Mouse (Mus musculus): ENCODE results near the gene Gxylt2. TPM values are rescaled to one million over a fixed set of nuclear protein-coding genes. Genes with fewer than 3 reads are reported as not detected.
A peak's percentile ranks its signal among the peaks of the same experiment; 100 is the strongest.

Gene Gxylt2
- 6.6 and 6.9 TPM in 2 replicates for polyA plus RNA-seq (2014; fragmentation: Nextera tagmentation; extraction: Ambion mirVana)

DNA sequence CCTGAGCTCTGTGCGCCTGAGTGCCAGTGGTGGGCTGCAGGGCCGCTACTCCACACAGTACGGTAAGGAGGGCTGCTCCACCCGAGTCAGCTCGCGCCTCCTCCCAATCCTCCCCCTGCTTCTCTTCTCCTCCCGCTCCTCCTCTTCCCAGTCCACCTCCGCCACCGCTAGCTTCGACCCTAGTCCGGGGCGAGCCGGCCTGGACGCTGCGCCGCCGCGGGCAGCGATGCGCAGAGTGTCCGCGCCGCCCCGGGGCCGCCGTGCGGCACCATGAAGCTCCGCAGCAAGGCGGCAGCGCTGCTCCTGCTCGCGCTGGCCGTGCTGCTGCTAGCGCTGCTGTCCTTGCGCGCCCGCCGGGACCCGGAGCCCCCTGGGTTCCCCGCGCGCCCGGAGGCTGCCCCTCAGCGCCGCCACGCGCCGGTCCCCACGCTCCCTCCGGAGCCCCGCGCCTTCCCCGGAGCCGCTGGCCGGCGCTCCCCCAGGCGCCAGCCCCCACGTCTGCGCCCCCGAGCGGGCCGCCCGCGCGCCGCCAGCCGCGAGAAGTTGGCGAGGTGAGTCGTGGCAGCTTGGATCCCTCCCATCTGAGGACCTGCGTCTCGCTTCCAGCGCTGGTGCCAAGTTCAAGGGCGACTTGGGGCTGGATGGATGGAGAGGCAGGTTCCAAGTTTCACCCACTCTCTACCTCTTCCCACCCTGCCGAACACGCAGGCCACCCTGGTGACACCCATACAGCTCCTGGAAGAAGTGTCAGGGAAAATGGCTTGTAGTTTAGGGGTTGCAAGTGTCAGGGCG lies at the start of gene Gxylt2:
TSS of gene Gxylt2 (plus strand) at position 161 of the 792 bp plus-strand sequence.
- Histone ChIP-seq H3K4me2 (ENCODE audit: low read depth, low read length) (peak within 1 kb of the TSS; percentile 95), H3K4me3 (ENCODE audit: low read depth, low read length) (peak within 1 kb of the TSS; percentile 80), H3K27me3 (ENCODE audit: control insufficient read depth, insufficient read depth, low read length) (no peaks in the 10 kb centered on the region), H3K4me1 (ENCODE audit: control insufficient read depth, insufficient read depth, low read length) (peaks cover 2% of the 10 kb centered on the region; the same call in 1 of the 2 replicates), H3K27ac (replicated peaks; ENCODE audit: low read depth, low read length) (peak within 1 kb of the TSS; percentile 47), H3K9me3 (replicated peaks; ENCODE audit: control insufficient read depth, low read length) (no peaks in the 10 kb centered on the region), H3K9ac (replicated peaks; ENCODE audit: low read length) (peak within 1 kb of the TSS; percentile 83), H3K36me3 (replicated peaks; ENCODE audit: control insufficient read depth, insufficient read depth, low read depth, low read length) (no peaks in the 10 kb centered on the region)
- DNase-seq (ENCODE audit: low spot score) (peak; percentile 83), ATAC-seq (replicated peaks; ENCODE audit: insufficient number of reproducible peaks, low FRiP score, low TSS enrichment, low read depth) (peak; percentile 93)
- WGBS, result under 1% methylated on average over 66 of the region's 77 CpGs

DNA sequence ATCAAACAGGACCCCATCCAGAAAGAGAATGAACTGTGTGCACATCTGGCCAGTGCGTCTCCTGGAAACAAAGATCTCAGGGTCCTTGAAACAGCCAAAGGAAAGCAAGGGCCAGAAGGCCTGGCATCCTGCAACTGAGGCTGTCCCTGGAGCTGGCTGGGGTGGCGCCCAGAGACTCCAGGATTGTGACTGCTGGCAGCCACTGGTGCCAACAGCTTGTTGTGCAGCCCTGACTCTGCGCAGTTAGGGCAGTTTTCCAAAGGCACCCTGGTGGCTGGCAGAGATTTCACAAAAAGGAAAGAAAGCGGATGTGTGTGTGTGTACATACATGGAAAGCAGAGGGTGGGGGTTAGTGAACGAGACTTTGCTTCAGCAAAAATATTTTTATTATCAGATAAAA lies 44.1 kb upstream of the Gxylt2 start:
- Histone ChIP-seq H3K9ac (replicated peaks; ENCODE audit: low read length) (no peak overlapping the region), H3K36me3 (replicated peaks; ENCODE audit: control insufficient read depth, insufficient read depth, low read depth, low read length) (no peaks in the 10 kb centered on the region), H3K27ac (replicated peaks; ENCODE audit: low read depth, low read length) (no peak overlapping the region), H3K4me2 (ENCODE audit: low read depth, low read length) (no peak overlapping the region), H3K27me3 (ENCODE audit: control insufficient read depth, insufficient read depth, low read length) (no peaks in the 10 kb centered on the region), H3K9me3 (replicated peaks; ENCODE audit: control insufficient read depth, low read length) (no peaks in the 10 kb centered on the region), H3K4me3 (ENCODE audit: low read depth, low read length) (no peak overlapping the region), H3K4me1 (ENCODE audit: control insufficient read depth, insufficient read depth, low read length) (no peaks in the 10 kb centered on the region)
- no peak for DNase-seq (ENCODE audit: low spot score)
- ATAC-seq (replicated peaks; ENCODE audit: insufficient number of reproducible peaks, low FRiP score, low TSS enrichment, low read depth), result no peak
- 92% methylated on average over 5 of the region's 5 CpGs for WGBS

DNA sequence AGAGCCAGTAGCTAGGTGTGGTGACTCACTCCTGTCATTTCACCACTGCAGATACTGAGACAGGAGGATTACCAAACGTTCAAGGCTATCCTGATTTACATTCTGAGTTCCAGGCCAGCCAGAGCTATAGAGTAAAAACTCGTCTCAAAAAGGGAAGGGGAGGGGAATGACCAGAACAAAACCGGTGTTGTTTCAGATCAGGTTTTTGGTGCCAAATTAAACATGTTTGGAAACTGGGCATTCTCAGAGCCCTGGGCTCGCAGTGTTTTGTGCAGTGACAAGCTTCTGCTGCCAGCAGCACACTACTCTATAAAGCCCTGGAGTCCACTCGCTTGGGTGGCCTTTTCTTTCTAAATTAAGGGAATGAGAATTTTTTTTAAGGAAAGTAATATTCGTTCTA lies 42.3 kb upstream of the Gxylt2 start:
- WGBS, result 79% methylated on average over 6 of the region's 6 CpGs
- H3K9me3 ChIP-seq (replicated peaks; ENCODE audit: control insufficient read depth, low read length), result no peaks in the 10 kb centered on the region
- H3K4me2 ChIP-seq (ENCODE audit: low read depth, low read length), result no peak overlapping the region
- DNase-seq (ENCODE audit: low spot score), result no peak
- no peaks in the 10 kb centered on the region for H3K27me3 ChIP-seq (ENCODE audit: control insufficient read depth, insufficient read depth, low read length)
- no peaks in the 10 kb centered on the region for H3K4me1 ChIP-seq (ENCODE audit: control insufficient read depth, insufficient read depth, low read length)
- no peak overlapping the region for H3K9ac ChIP-seq (replicated peaks; ENCODE audit: low read length)
- no peak overlapping the region for H3K27ac ChIP-seq (replicated peaks; ENCODE audit: low read depth, low read length)
- no peak for ATAC-seq (replicated peaks; ENCODE audit: insufficient number of reproducible peaks, low FRiP score, low TSS enrichment, low read depth)
- H3K36me3 ChIP-seq (replicated peaks; ENCODE audit: control insufficient read depth, insufficient read depth, low read depth, low read length), result no peaks in the 10 kb centered on the region
- H3K4me3 ChIP-seq (ENCODE audit: low read depth, low read length), result no peak overlapping the region

DNA sequence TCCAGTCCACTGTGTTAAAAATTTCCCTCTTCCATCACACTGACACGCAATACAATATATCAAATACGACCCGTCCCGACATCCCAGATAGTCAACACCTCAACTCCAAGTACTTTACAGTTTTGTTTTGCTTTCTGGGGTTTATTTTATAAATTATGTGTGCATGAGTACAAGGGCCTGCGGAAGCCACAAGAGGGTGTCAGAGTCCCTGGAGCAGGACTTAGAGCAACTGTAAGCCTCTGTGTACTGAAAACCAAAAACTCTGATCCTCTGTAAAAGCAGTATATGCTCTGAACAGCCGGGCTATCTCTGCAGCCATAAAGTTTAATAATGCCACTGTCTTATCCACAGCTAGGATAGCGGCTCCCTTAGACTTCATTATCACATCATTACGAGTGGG lies 36.9 kb upstream of the Gxylt2 start:
- Histone ChIP-seq H3K9me3 (replicated peaks; ENCODE audit: control insufficient read depth, low read length) (no peaks in the 10 kb centered on the region), H3K4me1 (ENCODE audit: control insufficient read depth, insufficient read depth, low read length) (no peaks in the 10 kb centered on the region), H3K9ac (replicated peaks; ENCODE audit: low read length) (no peak overlapping the region), H3K36me3 (replicated peaks; ENCODE audit: control insufficient read depth, insufficient read depth, low read depth, low read length) (no peaks in the 10 kb centered on the region), H3K27me3 (ENCODE audit: control insufficient read depth, insufficient read depth, low read length) (no peaks in the 10 kb centered on the region), H3K27ac (replicated peaks; ENCODE audit: low read depth, low read length) (no peak overlapping the region), H3K4me2 (ENCODE audit: low read depth, low read length) (no peak overlapping the region), H3K4me3 (ENCODE audit: low read depth, low read length) (no peak overlapping the region)
- DNase-seq (ENCODE audit: low spot score), result no peak
- 90% methylated on average over 8 of the region's 8 CpGs for WGBS
- no peak for ATAC-seq (replicated peaks; ENCODE audit: insufficient number of reproducible peaks, low FRiP score, low TSS enrichment, low read depth)

DNA sequence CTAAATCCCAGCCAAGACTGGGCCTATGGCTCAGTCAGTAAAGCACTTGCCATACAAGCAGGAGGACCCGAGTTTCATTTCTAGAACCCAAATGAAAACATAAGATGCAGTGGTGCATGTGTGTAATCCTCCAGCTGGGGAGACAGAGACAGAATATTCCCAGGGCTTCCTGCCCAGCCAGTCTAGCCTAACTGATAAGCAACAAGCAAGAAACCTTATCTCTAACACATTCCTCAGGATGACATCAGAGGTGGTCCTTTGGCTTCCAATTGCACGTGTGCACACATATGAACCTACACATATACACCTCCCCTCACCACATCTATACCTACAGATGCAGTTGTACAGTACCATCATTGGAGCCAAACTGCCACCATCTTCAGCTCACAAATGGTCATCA lies 35.7 kb upstream of the Gxylt2 start:
- DNase-seq (ENCODE audit: low spot score) (no peak), ATAC-seq (replicated peaks; ENCODE audit: insufficient number of reproducible peaks, low FRiP score, low TSS enrichment, low read depth) (no peak)
- Histone ChIP-seq H3K27ac (replicated peaks; ENCODE audit: low read depth, low read length) (no peak overlapping the region), H3K27me3 (ENCODE audit: control insufficient read depth, insufficient read depth, low read length) (no peaks in the 10 kb centered on the region), H3K9me3 (replicated peaks; ENCODE audit: control insufficient read depth, low read length) (no peaks in the 10 kb centered on the region), H3K4me1 (ENCODE audit: control insufficient read depth, insufficient read depth, low read length) (no peaks in the 10 kb centered on the region), H3K4me2 (ENCODE audit: low read depth, low read length) (no peak overlapping the region), H3K36me3 (replicated peaks; ENCODE audit: control insufficient read depth, insufficient read depth, low read depth, low read length) (no peaks in the 10 kb centered on the region), H3K4me3 (ENCODE audit: low read depth, low read length) (no peak overlapping the region), H3K9ac (replicated peaks; ENCODE audit: low read length) (no peak overlapping the region)
- 69% methylated on average over 2 of the region's 2 CpGs for WGBS

DNA sequence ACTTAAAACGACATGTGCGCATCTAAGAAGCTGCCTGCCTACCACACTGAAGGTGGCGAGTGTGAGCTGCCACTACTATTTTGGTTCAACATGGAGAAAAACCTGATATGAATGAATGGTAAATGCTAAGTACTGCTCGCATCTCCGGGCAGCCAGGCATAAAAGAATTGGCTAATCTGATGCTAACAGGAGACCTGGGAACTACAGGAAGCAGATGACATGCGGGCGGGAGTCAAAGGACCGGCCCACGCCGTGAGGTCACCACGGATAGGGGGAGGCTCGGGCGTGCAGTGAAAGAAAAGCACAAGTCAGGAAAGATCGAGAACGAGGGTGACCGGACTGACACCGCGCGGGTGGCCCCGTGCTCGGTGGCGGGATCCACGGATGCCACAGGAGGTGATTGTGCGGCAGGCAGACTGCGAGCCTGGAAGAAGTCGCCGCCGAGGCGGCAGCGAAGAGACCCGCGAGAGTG lies 34.1 kb upstream of the Gxylt2 start:
- ATAC-seq (replicated peaks; ENCODE audit: insufficient number of reproducible peaks, low FRiP score, low TSS enrichment, low read depth) (peak; percentile 62; the same call in 1 of the 2 replicates), DNase-seq (ENCODE audit: low spot score) (peak; percentile 45)
- H3K4me1 ChIP-seq (ENCODE audit: control insufficient read depth, insufficient read depth, low read length), result no peaks in the 10 kb centered on the region
- no peaks in the 10 kb centered on the region for H3K36me3 ChIP-seq (replicated peaks; ENCODE audit: control insufficient read depth, insufficient read depth, low read depth, low read length)
- peak overlapping the region; percentile 92 for H3K4me2 ChIP-seq (ENCODE audit: low read depth, low read length)
- no peaks in the 10 kb centered on the region for H3K27me3 ChIP-seq (ENCODE audit: control insufficient read depth, insufficient read depth, low read length)
- H3K27ac ChIP-seq (replicated peaks; ENCODE audit: low read depth, low read length), result no peak overlapping the region
- H3K9ac ChIP-seq (replicated peaks; ENCODE audit: low read length), result peak overlapping the region; percentile 73
- WGBS, result 1% methylated on average over 32 of the region's 32 CpGs
- H3K4me3 ChIP-seq (ENCODE audit: low read depth, low read length), result peak overlapping the region; percentile 87
- H3K9me3 ChIP-seq (replicated peaks; ENCODE audit: control insufficient read depth, low read length), result no peaks in the 10 kb centered on the region

DNA sequence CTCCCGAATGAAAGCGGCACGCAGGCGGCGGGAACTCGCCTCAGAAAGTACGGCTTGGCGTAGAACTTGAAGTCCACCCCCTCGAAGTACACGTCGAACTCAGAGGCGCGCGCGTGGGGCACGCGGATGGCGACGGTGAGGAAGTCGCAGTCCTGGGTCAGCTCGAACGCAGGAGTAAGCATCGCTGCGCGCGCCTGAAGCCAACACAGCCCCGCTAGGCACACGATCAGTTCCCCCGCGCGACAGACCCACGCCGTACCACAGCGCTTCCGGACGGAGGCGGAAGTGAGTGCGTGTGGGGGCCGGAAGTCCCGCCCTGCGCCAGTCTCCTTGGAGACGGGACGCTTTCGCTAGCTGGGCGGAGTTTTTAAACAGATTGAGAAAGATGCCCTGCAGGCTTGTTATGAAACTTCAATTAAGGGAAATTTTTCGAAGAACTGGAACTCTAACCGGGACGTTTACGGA lies 33.6 kb upstream of the Gxylt2 start, which contains the start of gene Shq1:
TSS of gene Shq1 (minus strand) at position 278 of the 465 bp plus-strand sequence.
- H3K36me3 ChIP-seq (replicated peaks; ENCODE audit: control insufficient read depth, insufficient read depth, low read depth, low read length), result no peaks in the 10 kb centered on the region
- H3K4me1 ChIP-seq (ENCODE audit: control insufficient read depth, insufficient read depth, low read length), result no peaks in the 10 kb centered on the region
- H3K9ac ChIP-seq (replicated peaks; ENCODE audit: low read length), result peak within 1 kb of the TSS; percentile 73
- peak; percentile 92 for DNase-seq (ENCODE audit: low spot score)
- peak within 1 kb of the TSS; percentile 92 for H3K4me2 ChIP-seq (ENCODE audit: low read depth, low read length)
- under 1% methylated on average over 49 of the region's 49 CpGs for WGBS
- no peaks in the 10 kb centered on the region for H3K27me3 ChIP-seq (ENCODE audit: control insufficient read depth, insufficient read depth, low read length)
- H3K4me3 ChIP-seq (ENCODE audit: low read depth, low read length), result peak within 1 kb of the TSS; percentile 87
- no peaks in the 10 kb centered on the region for H3K9me3 ChIP-seq (replicated peaks; ENCODE audit: control insufficient read depth, low read length)
- peak; percentile 87 for ATAC-seq (replicated peaks; ENCODE audit: insufficient number of reproducible peaks, low FRiP score, low TSS enrichment, low read depth)
- no peak within 1 kb of the TSS for H3K27ac ChIP-seq (replicated peaks; ENCODE audit: low read depth, low read length)

DNA sequence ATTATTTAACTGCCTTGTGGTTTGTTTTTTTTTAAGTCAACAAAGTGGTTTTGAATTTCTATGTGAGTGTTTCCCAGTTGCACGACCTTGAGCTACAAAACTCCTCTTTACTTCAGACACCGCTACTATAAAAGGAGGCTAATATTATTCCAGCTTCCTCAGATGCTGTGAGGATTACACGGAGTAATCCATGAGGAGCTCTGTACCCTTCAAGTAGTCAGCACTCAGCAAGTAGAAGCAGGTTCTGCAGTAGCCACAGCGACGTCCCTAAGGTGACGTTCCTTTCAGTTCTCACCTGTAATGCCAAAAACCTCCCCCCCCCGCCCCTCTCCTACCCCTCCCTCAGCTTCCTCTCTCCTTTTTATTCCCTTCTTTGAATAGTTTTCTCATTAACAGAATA lies 33.1 kb upstream of the Gxylt2 start:
- WGBS, result 9% methylated on average over 7 of the region's 7 CpGs
- ATAC-seq (replicated peaks; ENCODE audit: insufficient number of reproducible peaks, low FRiP score, low TSS enrichment, low read depth), result no peak
- Histone ChIP-seq H3K9ac (replicated peaks; ENCODE audit: low read length) (no peak overlapping the region), H3K4me3 (ENCODE audit: low read depth, low read length) (peak overlapping the region; percentile 87), H3K36me3 (replicated peaks; ENCODE audit: control insufficient read depth, insufficient read depth, low read depth, low read length) (no peaks in the 10 kb centered on the region), H3K4me1 (ENCODE audit: control insufficient read depth, insufficient read depth, low read length) (no peaks in the 10 kb centered on the region), H3K4me2 (ENCODE audit: low read depth, low read length) (peak overlapping the region; percentile 2; the same call in 1 of the 2 replicates), H3K27me3 (ENCODE audit: control insufficient read depth, insufficient read depth, low read length) (no peaks in the 10 kb centered on the region), H3K9me3 (replicated peaks; ENCODE audit: control insufficient read depth, low read length) (no peaks in the 10 kb centered on the region), H3K27ac (replicated peaks; ENCODE audit: low read depth, low read length) (no peak overlapping the region)
- no peak for DNase-seq (ENCODE audit: low spot score)
